Mouse (Mus musculus): ENCODE results near the gene Fign.

DNA sequence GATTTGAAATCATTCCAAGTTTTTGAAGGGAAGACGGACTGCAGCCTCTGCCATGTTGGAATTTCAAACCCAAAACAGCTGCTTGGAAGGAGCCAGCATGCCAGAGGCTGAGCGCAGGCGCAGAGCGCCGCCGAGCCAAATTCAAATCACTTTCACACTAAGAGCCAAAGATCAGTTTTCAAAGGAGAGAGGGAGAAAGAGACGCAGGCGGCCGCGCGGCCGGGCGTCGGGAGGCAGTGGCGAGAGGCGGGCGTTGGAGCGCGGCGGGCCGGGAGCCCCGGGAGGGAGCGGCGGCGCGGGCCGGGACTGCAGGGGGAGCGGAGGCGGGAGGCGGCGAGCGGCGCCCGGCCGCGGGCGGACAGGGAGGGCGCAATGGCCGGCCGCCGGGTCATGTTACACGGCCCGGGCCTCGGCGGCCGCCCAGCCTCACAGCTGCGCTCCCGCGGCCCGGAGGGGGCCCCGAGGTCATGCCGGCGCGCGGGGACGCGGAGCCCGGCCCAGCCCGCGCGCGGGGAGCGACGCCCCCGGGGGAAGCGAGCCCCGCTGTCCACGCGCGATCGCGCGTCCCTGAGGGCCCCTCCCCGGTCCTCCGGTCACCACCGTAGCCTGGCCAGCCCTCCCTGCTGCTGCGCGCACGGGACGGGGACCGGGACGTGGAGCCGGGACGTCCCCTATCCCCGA lies at the start of gene Fign:
- TF ChIP-seq CTCF (IDR thresholded peaks at IDR 0.05; ENCODE audit: borderline replicate concordance, extremely low read depth, insufficient read depth, insufficient read length) (no peak), POLR2A (IDR thresholded peaks at IDR 0.05; ENCODE audit: borderline replicate concordance, extremely low read depth, insufficient read depth, insufficient read length, poor library complexity, severe bottlenecking) (peak; percentile 44; the same call in 1 of the 2 replicates)
